Mouse (Mus musculus): ENCODE measurements around the gene Slc35f4. TPM values are rescaled to one million over a fixed set of nuclear protein-coding genes. Genes with fewer than 3 reads are reported as not detected.

Slc35f4 gene
- total RNA-seq, 2 experiments from 2014 or later, result not detected

DNA sequence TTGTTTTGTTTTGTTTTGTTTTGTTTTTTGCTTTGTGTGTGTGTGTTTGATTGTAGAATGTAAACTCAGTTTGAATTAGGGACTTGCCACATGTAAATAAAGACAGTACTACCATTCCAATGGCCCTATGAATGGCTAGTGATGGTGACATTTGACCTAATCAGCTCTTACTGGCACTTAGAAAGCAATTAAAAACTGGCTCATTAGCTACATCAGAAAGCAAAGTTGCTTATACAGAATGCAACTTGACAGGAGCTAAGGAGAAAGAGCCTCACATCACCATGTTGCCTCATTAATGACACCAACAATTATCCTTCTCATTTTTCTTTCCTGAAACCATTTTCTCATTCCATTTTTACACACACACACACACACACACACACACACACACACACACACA lies 170.3 kb downstream of the Slc35f4 start:
- no peak for ATAC-seq (replicated peaks; ENCODE audit: poor library complexity, severe bottlenecking)

DNA sequence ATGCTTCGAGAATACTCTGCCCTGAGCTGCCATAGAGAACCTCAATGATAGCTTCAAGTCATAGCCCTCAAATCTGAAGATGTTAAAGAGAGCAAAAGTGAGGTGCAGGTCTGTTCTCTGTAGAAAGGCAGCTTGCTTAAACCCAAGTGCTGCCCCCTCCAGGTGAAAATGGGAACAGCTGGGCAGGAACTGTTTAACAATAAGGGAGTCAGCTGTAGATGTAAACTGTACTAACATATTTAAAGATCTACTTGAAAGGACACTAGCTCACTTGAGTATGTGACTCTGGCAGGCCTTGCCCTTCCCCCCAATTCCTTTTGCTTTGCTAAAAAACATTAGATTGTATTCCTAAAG lies 177.0 kb downstream of the Slc35f4 start:
- ATAC-seq (replicated peaks; ENCODE audit: poor library complexity, severe bottlenecking), result no peak

DNA sequence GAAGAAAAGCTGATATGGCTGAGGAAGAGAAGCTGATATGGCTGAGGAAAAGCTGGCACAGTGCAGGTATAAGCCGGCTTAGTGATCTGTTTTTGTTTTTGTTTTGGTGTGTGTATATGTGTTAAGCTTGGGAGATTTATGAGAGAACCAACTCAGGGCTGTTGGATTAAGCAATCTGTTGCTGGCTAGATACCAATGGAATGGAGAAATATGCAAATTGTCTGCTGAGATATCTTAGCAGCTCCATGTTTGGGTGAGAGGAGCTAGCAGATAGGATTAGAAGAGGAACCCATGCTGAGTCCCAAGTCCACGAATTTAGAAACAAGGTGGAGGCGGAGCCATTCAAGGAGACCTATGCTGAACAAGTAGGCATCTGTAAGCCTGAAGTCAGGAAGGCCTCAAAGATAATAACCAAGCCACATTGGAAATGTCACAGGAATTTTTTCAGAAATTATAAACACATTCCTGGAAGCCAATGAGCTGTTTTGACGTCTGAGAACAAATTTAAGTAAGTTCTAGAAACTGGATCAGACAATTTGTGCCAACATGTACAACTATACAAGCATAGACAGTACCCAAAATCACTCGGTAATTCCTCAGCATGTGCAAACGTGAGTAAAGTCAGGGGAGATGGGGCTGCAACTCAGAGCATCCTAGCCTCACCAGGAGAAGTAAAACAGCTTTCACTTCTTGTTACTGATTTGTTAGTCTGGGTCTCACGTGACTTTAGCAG lies 177.5 kb downstream of the Slc35f4 start:
- no peak for ATAC-seq (replicated peaks; ENCODE audit: poor library complexity, severe bottlenecking)

DNA sequence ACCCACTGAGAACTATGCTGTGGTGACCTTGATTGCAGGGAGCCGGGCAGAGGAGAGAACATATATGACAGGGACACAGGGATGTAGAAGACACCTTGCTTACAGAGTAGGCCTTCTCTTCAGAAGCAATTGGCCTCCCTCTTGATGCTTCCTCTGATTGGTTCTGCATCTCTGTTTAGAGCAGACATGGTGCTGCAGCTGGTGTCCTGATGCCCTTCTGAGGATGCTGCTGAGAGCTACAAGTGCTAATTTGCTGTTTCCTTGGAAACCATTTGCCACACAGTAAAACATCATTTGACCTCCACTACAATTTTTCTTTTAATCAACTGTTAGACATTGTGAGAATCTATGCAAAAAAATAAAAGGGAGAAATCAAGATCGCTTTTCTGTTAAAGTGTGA lies 180.0 kb downstream of the Slc35f4 start:
- no peak for ATAC-seq (replicated peaks; ENCODE audit: poor library complexity, severe bottlenecking)

DNA sequence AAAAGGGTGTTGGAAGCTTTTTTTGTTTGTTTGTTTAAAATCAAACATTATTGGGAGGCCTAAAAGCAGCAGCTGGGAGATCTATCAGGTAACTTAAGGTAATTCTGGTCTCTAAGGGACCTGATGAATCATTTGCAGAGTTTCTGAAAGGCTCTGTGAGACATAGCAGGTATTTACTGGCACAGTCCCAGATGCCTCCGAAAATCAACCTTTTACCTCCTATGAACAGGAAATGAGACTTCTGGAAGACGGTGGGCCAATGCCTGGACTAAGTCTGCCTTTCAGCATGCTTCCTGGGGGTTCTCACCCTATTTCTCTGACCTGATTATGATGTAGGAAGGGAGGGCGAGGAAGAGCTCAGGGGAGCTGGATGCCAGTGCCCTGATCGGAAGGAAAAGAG lies 188.8 kb downstream of the Slc35f4 start:
- no peak for ATAC-seq (replicated peaks; ENCODE audit: poor library complexity, severe bottlenecking)

DNA sequence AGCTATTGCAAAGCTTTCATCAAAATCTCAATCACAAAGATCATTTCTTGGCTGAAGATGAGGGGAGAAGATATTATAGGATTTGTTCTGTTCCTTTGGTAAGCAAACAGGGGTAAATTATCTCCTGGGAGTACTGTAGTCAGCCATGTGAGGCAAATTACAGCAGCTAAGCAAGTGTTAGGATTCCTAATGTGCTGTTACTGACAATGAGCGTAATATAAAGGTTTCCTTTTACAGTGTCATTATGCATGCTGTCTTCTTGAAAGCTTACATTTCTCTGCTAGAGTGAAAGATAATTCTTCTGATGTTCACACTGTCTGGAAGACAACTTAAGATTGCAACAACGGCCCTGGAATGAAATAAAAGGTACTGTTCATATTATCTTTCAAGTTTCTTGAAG lies 192.0 kb downstream of the Slc35f4 start:
- ATAC-seq (replicated peaks; ENCODE audit: poor library complexity, severe bottlenecking), result no peak

DNA sequence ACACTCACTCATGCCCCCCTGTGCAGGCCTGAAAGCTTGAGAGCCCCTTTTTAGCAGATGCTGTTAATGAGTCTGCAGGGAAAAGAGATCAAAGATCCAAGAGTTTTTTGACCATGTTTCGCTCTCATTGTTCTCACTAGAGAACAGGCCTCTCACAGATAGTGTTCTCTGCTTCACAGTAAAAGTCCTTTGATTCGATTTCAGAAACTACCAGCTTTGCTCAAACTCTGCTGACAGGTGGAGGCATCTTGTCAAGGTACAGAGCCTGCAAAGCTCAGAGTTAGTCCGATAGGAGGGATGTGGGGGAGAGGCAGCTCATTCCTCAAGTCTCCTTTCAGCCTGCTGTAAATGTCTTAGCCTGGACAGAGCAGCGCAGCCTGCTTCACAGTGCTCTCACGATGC lies 209.4 kb downstream of the Slc35f4 start:
- ATAC-seq (replicated peaks; ENCODE audit: poor library complexity, severe bottlenecking), result no peak

DNA sequence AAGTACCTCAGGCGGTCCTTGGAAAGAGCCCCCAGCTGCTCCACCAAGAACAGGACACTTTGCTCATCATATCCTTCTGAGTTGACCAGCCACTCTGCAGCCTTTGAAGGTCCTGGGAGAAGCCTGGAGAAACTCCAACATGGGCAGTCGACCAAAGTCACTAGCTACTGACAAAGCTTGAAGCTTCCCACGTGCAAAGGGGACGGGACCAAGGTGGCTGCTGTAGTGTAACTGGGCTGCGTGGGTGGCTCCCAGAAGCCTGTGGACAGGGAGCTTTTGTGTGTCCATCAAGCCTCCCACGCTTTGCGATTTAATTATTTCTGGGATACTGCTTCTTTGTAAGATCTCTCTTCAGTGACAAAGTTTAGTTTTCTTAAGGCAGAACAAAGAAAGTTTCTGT lies 211.9 kb downstream of the Slc35f4 start:
- no peak for ATAC-seq (replicated peaks; ENCODE audit: poor library complexity, severe bottlenecking)

DNA sequence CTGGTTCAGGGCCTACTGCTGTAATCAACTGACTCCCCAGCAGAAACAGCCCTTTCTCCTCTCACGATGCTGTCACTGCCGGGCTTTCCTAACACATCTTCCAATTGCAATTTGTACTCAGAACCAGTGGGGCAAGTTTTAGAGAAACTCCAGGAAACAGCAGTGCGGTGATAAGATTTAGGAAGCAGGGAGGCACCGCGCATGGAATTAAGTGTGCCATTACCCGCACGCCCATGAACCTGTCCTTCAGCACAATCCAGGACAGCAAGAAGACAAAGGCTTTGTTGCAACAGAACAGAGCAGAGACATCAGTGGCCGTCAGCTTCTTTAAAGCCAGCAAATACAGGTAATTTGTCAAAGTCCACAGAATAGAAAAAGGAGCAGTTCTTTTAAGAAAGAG lies 212.5 kb downstream of the Slc35f4 start:
- ATAC-seq (replicated peaks; ENCODE audit: poor library complexity, severe bottlenecking), result no peak

DNA sequence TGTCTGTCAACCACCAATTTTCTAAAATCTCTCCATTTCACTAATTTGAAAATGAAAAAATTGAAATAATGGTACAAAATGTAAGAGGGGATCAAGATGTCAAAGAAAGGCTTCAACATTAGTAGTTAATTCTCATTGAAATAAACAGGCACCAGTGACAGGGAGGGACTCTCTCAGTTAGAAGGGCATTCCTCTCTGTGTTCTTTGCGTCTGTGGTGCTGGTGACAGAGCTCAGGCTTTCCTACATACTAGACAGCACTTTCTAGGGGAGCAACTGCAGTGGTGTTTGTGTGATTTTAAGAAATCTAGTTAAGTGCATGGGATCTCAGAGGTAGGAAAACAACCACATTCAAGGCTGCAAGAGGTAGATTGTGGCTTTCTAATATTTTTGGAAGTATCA lies 214.3 kb downstream of the Slc35f4 start:
- ATAC-seq (replicated peaks; ENCODE audit: poor library complexity, severe bottlenecking), result no peak

DNA sequence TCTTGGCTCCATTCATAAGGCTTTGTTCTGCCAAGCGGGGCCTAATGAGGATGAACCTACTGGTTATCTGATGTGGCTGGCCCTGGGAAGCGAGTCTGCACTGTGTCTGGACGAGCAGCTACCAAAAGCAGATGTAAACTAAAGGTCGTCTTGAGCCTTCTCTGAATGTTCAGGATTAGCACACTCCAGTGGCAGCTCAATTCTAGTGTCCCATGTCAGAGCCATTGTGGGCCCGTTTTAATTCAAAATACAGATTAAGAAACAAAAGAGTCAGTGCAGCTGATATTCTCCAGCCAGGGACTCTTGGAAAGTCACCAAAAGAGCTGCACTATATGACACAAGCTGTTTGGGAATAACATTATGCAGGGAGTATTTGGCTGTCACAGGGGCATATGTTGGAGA lies 214.8 kb downstream of the Slc35f4 start:
- ATAC-seq (replicated peaks; ENCODE audit: poor library complexity, severe bottlenecking), result no peak

DNA sequence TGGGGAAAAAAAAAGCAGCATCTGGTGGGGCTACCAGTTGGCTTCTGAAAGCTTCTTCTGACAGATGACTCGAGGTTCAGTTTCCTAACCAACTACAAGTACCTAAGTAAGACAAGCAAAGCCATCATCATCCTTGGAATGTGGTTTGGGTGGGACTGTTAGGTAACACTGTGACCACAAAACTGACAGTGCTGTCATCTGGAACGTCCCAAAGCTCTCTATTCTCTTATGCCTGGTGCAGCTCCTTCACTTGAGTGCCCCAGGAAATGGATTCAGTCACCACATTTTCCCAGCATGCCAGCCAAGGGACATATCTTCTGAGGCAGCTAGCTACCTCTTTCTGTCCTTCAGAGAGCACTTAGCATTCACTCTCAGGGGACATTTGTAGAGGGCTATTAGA lies 216.2 kb downstream of the Slc35f4 start:
- ATAC-seq (replicated peaks; ENCODE audit: poor library complexity, severe bottlenecking), result no peak

DNA sequence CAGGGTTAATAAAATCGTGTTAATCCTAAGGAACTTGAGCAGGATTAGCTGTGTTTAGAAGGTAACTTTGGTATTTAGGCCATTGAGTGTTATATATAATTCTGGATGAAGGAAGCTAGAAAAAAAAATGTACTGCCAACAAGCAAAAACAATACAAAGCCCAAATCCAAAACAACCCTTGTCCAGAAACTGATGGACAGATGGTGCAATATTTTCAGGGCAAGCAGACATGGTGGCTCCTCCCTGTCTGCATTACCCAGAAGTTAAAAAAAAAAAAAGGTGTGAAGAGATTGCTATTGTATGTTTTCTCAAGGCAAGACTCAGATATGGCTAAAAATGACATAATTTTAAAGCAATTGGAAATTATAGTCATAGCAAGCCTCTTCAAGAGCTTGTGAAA lies 217.3 kb downstream of the Slc35f4 start:
- ATAC-seq (replicated peaks; ENCODE audit: poor library complexity, severe bottlenecking), result no peak

DNA sequence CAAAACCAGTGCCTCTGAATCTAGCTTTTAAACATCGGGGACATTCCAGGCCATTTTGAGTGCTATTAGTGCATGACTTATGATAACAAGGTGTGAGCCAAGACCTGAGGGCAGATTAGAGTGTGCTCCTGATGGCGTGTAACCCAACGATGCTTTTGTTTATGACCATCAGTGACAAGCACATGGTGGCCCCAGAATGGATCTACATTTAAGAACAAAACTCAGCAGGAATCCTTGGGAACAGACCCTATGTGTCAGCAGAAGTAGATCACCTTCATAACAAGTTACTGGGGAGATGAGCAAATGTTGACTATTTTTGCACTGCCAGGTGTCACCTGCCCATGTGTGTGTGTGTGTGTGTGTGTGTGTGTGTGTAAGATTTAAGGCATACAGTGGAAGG lies 218.0 kb downstream of the Slc35f4 start:
- no peak for ATAC-seq (replicated peaks; ENCODE audit: poor library complexity, severe bottlenecking)

DNA sequence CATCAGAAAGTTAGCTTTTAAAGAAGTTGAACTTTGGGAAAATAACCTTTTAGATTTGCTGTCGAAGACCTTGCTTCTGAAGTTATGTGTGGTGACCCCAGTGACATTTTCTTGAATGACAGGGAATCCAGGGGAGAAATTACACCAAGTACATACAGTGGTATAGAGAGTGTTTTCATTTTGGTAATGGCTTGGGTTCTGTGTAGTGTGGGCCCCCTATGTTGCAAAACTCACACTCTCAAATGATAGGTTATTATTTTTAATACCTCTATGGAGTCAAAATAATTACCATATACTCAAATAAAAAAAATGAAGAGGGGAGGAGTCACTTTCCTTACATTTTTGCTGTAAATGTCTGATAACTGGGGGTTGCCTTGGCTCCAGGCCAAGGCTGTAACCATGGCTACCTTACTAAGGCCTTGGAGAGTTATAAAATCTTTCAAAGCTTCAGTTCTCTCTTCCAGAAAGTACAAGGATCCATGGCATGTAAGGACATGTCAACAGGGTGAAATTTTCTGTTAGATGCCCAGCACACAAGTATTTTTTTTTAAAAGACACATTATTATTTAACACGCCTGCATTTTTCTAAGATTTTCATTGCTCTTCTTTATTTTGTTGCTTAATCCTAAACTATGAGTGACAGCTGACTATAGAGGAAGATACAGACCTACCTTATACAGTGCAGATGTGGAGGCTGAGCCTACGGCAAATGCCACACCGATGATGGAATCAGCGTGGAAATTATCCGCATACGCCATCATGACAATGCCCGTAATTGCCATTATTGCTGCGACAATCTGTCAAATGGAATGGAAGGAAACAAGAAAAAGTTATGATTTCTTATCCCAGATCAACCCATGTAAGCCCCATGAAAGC lies 220.1 kb downstream of the Slc35f4 start:
- ATAC-seq (replicated peaks; ENCODE audit: poor library complexity, severe bottlenecking), result no peak

DNA sequence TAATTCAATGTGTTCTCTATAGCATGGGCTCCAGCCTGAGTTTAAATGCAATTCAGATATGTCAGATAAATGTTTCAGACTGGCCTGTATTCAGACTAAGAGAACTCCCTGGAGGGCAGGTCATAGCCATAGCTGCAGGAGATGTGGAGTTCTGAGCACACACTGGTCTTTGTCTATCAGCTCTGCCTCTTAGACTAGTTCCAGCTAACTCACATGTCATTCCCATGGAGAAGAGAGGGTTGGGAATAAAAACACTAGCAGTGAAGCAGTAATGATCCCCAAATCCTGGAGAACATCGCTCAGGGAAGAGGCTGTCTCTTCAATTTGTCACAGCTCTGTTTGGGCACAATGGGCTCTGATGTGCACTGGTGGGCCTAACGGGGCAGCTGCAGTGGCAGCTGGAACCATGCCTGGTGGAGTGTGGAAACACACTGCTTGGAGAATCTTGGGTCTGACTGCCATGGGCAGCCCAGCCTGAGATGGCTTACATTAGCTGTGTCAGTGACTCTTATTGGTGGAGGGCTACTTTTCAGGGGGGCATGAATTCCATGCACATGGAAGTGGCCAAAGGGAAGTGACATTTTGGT lies 223.5 kb downstream of the Slc35f4 start:
- ATAC-seq (replicated peaks; ENCODE audit: poor library complexity, severe bottlenecking), result no peak

DNA sequence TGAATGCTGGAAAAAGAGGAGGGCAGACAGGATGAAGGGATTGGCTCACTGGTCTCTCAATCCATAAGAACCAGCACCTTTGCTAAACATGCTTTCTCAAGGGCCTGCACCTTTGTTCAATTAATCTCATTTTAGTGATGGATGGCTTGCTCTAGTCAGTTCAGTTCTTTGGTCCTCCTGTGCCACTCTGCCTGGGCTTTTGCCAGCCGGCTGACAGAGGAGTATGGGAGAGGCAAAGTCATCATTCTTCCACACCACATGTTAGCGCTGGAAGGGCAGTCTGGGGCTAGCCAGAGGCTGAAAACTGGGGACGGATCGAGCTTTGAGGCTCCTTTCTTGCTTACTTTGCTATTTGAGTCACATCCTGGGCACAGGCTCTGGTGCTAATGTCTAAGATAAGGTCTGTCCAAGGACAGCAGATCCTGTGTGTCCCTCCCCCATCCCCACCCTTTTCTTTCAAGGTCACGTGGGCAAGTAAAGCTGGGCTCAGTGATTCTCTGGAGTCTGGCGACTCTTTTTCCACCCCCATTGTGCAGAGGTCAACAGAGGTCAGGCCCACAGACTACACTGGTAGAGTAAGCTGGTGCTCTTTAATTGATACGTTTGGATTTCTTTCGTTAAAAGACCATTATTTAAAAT lies 224.7 kb downstream of the Slc35f4 start:
- ATAC-seq (replicated peaks; ENCODE audit: poor library complexity, severe bottlenecking), result no peak

DNA sequence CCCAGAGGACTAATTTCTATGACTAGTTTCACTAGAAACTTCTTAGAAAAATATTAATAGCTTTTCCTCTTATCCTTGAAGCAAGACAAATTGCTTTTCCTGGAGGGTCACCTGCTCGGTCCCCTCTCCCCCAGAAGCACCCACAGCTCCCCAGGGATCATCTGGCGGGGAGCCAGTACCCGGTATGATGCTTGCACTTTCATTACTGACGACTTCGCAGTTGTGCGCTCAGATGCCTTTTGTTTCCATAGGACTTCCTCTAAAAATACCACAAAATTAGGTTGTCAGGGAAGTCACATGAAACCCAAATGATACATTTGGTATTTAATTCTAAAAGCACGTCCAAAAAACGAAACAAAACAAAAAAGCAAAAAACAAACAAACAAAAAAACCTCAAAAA lies 225.5 kb downstream of the Slc35f4 start:
- no peak for ATAC-seq (replicated peaks; ENCODE audit: poor library complexity, severe bottlenecking)

DNA sequence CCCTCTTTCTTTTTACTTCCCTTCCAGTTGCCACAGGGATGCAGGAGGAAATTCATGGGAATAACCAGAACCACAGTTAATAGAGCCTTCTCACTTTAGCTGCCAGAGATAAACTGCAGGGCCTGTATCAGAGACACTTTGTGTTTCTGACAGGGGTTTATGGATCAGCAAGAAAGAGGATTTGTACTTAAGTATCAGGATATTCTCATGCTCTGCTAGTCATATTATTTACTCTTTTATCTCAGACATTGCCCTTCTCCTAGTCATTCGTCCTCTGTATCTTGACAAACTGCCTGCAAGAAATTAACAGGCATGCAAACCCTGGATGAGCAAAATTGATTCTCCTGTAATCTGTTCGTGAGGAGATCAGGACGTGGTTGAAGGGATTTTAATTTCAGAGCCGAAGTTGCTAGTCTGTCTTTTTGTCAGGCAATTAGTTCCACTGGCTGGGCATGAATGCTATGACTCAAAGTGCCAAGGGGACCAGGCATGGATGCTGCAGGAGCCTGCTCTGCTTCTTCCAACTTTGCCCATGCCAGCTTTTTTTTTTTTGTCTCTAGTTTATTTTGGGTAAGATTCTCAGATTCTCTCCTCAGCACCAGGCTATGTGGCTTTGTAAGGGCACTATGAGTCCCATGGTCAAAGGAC lies 231.9 kb downstream of the Slc35f4 start:
- no peak for ATAC-seq (replicated peaks; ENCODE audit: poor library complexity, severe bottlenecking)

DNA sequence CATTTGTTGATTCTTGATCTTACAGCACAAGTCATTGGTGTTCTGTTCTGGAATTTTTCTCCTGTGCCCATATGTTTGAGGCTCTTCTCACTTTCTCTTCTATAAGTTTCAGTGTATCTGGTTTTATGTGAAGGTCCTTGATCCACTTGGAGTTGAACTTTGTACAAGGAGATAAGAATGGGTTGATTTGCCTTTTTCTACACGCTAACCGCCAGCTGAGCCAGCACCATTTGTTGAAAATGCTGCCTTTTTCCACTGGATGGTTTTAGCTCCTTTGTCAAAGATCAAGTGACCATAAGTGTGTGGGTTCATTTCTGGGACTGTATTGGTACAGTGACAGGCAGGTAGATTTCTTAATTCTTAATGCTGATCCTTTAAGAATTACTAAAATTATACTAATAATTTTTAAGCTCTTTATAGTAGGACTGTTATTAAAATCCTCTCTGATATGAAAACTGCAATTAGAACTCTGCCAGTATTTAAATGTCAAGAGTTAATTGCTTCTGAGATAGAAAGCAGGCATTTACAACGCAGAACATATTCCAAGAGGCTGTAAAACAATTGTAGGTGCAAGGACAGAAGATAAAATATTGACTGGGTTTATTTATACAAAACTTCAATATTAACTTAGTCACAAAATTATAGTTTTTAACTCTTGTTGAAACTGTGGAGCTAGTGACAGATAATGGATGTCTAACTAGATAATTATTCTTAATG lies 235.7 kb downstream of the Slc35f4 start:
- ATAC-seq (replicated peaks; ENCODE audit: poor library complexity, severe bottlenecking), result no peak

All from granulocyte monocyte progenitor cell, adult 5-6 weeks (primary cell).